16 mouse cellular contexts compared by ENCODE assay signal in genomic region chr2:36035413-36036081, GRCm38 (mm10). TPM values are rescaled to one million over a fixed set of nuclear protein-coding genes. Genes with fewer than 3 reads are reported as not detected.
A peak's percentile ranks its signal among the peaks of the same experiment; 100 is the strongest.
DNase-seq lines count a peak whose midpoint lies in the region; ATAC-seq and TF ChIP-seq lines count a peak whose summit lies in the region.
"Had no signal": no experiment of that assay in that cellular context is flagged by ENCODE, and none has a peak within 500 bp of the region (broad histone marks: within the 10 kb centered on the region; RNA-seq: fewer than 3 reads in every experiment).

No protein-coding gene starts in this region.

- peaks cover 36% of the 10 kb centered on the region for H3K4me1 ChIP-seq in heart, adult 2 months (ENCODE audit: control insufficient read depth, insufficient read depth, low read length)
- H3K4me1 ChIP-seq in neural tube, embryonic 15.5 days: no peaks in the 10 kb centered on the region
- H3K4me1 ChIP-seq: forebrain, embryonic 12.5 days had no signal

- H3K27ac ChIP-seq in heart, adult 2 months: peak overlapping the region; percentile 73
- no peak overlapping the region for H3K27ac ChIP-seq in neural tube, embryonic 15.5 days (replicated peaks)
- H3K27ac ChIP-seq: forebrain, embryonic 12.5 days; liver, embryonic 12.5 days had no signal

- H3K79me2 ChIP-seq in heart, adult 2 months (replicated peaks; ENCODE audit: control insufficient read depth, insufficient read depth, low read length): no peaks in the 10 kb centered on the region

- WGBS in heart, adult 2 months: 43% methylated on average over 11 of the region's 11 CpGs
- WGBS in neural tube, embryonic 15.5 days: 81% methylated on average over 11 of the region's 11 CpGs

- no peak for ATAC-seq in neural tube, embryonic 15.5 days (ENCODE audit: low FRiP score)
- ATAC-seq: inflammation-experienced regulatory T-cells, adult 6 months; liver, embryonic 12.5 days; Patski had no signal

- H3K4me3 ChIP-seq in heart, adult 2 months: no peak overlapping the region
- no peak overlapping the region for H3K4me3 ChIP-seq in neural tube, embryonic 15.5 days (replicated peaks)
- H3K4me3 ChIP-seq: forebrain, embryonic 12.5 days; liver, embryonic 12.5 days had no signal

- TF ChIP-seq CTCF in heart, adult 2 months (IDR thresholded peaks at IDR 0.05): no peak

- H3K9ac ChIP-seq in heart, adult 2 months (ENCODE audit: low read depth, low read length): no peak overlapping the region
- no peak overlapping the region for H3K9ac ChIP-seq in neural tube, embryonic 15.5 days (replicated peaks)
- H3K9ac ChIP-seq: forebrain, embryonic 12.5 days; liver, embryonic 12.5 days had no signal

- no peak for DNase-seq in heart, adult 2 months
- DNase-seq in heart, postnatal 14 days: no peak
- DNase-seq in lung, postnatal 10 days: peak; percentile 32
- DNase-seq in lung, postnatal 36 days: no peak
- peak; percentile 54 for DNase-seq in kidney, postnatal 14 days
- DNase-seq in right cerebral cortex, postnatal 36 days (ENCODE audit: low spot score in 2 of 2): no peak
- no peak for DNase-seq in spleen, postnatal 10 days (ENCODE audit: low spot score in 2 of 2)
- DNase-seq: adrenal gland, postnatal 36 days; cerebellum, adult 18-20 months; gastrocnemius, postnatal 14 days had no signal

- H3K9me3 ChIP-seq in neural tube, embryonic 15.5 days (replicated peaks): no peaks in the 10 kb centered on the region
- H3K9me3 ChIP-seq: forebrain, embryonic 12.5 days; liver, embryonic 12.5 days had no signal

- intact Hi-C loops in heart, adult 2 months (cut with DNase I): no loop called here
- intact Hi-C loops in heart, postnatal 14 days (cut with DNase I): no loop called here

- no peak; the same call in 1 of the 2 replicates for TF ChIP-seq POLR2A in heart, adult 2 months (IDR thresholded peaks at IDR 0.05; ENCODE audit: insufficient read depth, low read depth, low read length)

- peaks cover 36% of the 10 kb centered on the region for H3K36me3 ChIP-seq in heart, adult 2 months (ENCODE audit: control insufficient read depth, insufficient read depth, low read length)
- H3K36me3 ChIP-seq in neural tube, embryonic 15.5 days: peaks cover 44% of the 10 kb centered on the region

- peak; percentile 78; the same call in 1 of the 2 replicates for TF ChIP-seq EP300 in heart, adult 2 months (IDR thresholded peaks at IDR 0.05; ENCODE audit: insufficient read depth, low read depth, low read length)

- no peaks in the 10 kb centered on the region for H3K27me3 ChIP-seq in heart, adult 2 months (ENCODE audit: control insufficient read depth, insufficient read depth, low read length)
- H3K27me3 ChIP-seq in neural tube, embryonic 15.5 days (replicated peaks): no peaks in the 10 kb centered on the region
- H3K27me3 ChIP-seq: forebrain, embryonic 12.5 days; liver, embryonic 12.5 days; Patski had no signal

- H3K4me2 ChIP-seq in neural tube, embryonic 15.5 days: no peak overlapping the region
- H3K4me2 ChIP-seq: forebrain, embryonic 12.5 days; liver, embryonic 12.5 days had no signal

RNA-seq across cellular contexts. Expression of gene Ndufa8, which starts 13.7 kb away (rescaled TPM):
- 100 to 1,000 TPM; 605 to 690 TPM for total RNA-seq in heart, adult 2 months (2021)
- polyA plus RNA-seq in heart, adult 2 months (2012; rRNA removed): 406 and 431 TPM in 2 replicates
- 100 to 1,000 TPM; 603 TPM for total RNA-seq in heart, postnatal 14 days (2021)
- 337 and 374 TPM in 2 replicates for polyA plus RNA-seq in neural tube, embryonic 15.5 days (2015; fragmentation: Nextera tagmentation; extraction: Ambion mirVana)

RNA-seq across cellular contexts. Expression of gene Morn5, which starts 13.7 kb away (rescaled TPM):
- total RNA-seq in heart, adult 2 months (2021): not detected
- polyA plus RNA-seq in heart, adult 2 months (2012; rRNA removed): 0.61 and 0.73 TPM in 2 replicates
- total RNA-seq in heart, postnatal 14 days (2021): not detected
- 1.3 and 1.4 TPM in 2 replicates for polyA plus RNA-seq in neural tube, embryonic 15.5 days (2015; fragmentation: Nextera tagmentation; extraction: Ambion mirVana)
- total RNA-seq: gastrocnemius, postnatal 14 days had no signal
- polyA plus RNA-seq: embryonic facial prominence, embryonic 11.5 days; inflammation-experienced regulatory T-cells, adult 6 months had no signal

RNA-seq across cellular contexts. Expression of gene Ttll11, which starts 55.8 kb away (rescaled TPM):
- 1 to 10 TPM; 1.5 to 2.2 TPM for total RNA-seq in heart, adult 2 months (2021)
- 1.2 and 2.8 TPM in 2 replicates for polyA plus RNA-seq in heart, adult 2 months (2012; rRNA removed)
- 1 to 10 TPM; 1.3 to 1.9 TPM for total RNA-seq in heart, postnatal 14 days (2021)
- 4.5 and 5.7 TPM in 2 replicates for polyA plus RNA-seq in neural tube, embryonic 15.5 days (2015; fragmentation: Nextera tagmentation; extraction: Ambion mirVana)
- polyA plus RNA-seq: inflammation-experienced regulatory T-cells, adult 6 months had no signal

Comparison
In these comparisons a context has a peak if more than half of its experiments do, and no peak if none do; other contexts are left out.
1. DNase-seq: peak in lung, postnatal 10 days (single experiment) and kidney, postnatal 14 days (single experiment); none in heart, adult 2 months (0 of 2), heart, postnatal 14 days (0 of 2), lung, postnatal 36 days (single experiment), right cerebral cortex, postnatal 36 days (0 of 2) and spleen, postnatal 10 days (0 of 2).